Comparison of ENCODE assay signal across 8 mouse cellular contexts in genomic region chr3:9341244-9341643, GRCm38 (mm10).
A peak's percentile ranks its signal among the peaks of the same experiment; 100 is the strongest.
DNase-seq lines count a peak whose midpoint lies in the region; ATAC-seq and TF ChIP-seq lines count a peak whose summit lies in the region.

No protein-coding gene starts in this region.

- peak; percentile 38; the same call in 1 of the 2 replicates for ATAC-seq in lung, embryonic 14.5 days (ENCODE audit: insufficient read depth)
- ATAC-seq in forebrain, postnatal 0 days, result no peak
- ATAC-seq in limb, embryonic 13.5 days (ENCODE audit: low FRiP score, low read depth), result no peak
- ATAC-seq in neural tube, embryonic 15.5 days (ENCODE audit: low FRiP score), result no peak
- no peak for ATAC-seq in monocyte, adult 5-6 weeks (replicated peaks; ENCODE audit: insufficient number of reproducible peaks, low FRiP score, low TSS enrichment, poor library complexity, severe bottlenecking)

- H3K27me3 ChIP-seq in lung, embryonic 14.5 days (ENCODE audit: insufficient read depth, low read length), result no peaks in the 10 kb centered on the region
- H3K27me3 ChIP-seq in forebrain, postnatal 0 days (ENCODE audit: insufficient read depth, low read length), result peaks cover 10% of the 10 kb centered on the region
- peaks cover 12% of the 10 kb centered on the region for H3K27me3 ChIP-seq in limb, embryonic 13.5 days
- H3K27me3 ChIP-seq in neural tube, embryonic 15.5 days (replicated peaks), result peaks cover 12% of the 10 kb centered on the region; the same call in 1 of the 2 replicates

- no peak overlapping the region for H3K4me3 ChIP-seq in lung, embryonic 14.5 days (ENCODE audit: low read depth, low read length)
- 0 out of 2 replicates have a peak overlapping the region, but pooled peaks have one; percentile 33 for H3K4me3 ChIP-seq in forebrain, postnatal 0 days (ENCODE audit: low read depth, low read length)
- H3K4me3 ChIP-seq in limb, embryonic 13.5 days, result peak overlapping the region; percentile 41
- peak overlapping the region; percentile 33; the same call in 1 of the 2 replicates for H3K4me3 ChIP-seq in neural tube, embryonic 15.5 days (replicated peaks)

- TF ChIP-seq CTCF in lung, embryonic 14.5 days (IDR thresholded peaks at IDR 0.05; ENCODE audit: low read depth), result no peak
- TF ChIP-seq CTCF in forebrain, postnatal 0 days (IDR thresholded peaks at IDR 0.05; ENCODE audit: low read depth), result no peak

- H3K27ac ChIP-seq in lung, embryonic 14.5 days (ENCODE audit: low read depth), result 0 out of 2 replicates have a peak overlapping the region, but pooled peaks have one; percentile 7
- no peak overlapping the region for H3K27ac ChIP-seq in forebrain, postnatal 0 days (ENCODE audit: low read depth, low read length)
- H3K27ac ChIP-seq in limb, embryonic 13.5 days, result no peak overlapping the region
- peak overlapping the region; percentile 45; the same call in 1 of the 2 replicates for H3K27ac ChIP-seq in neural tube, embryonic 15.5 days (replicated peaks)

- 0 out of 2 replicates have a peak, but pooled peaks cover 4% of the 10 kb centered on the region for H3K4me1 ChIP-seq in lung, embryonic 14.5 days (ENCODE audit: insufficient read depth)
- H3K4me1 ChIP-seq in forebrain, postnatal 0 days (ENCODE audit: insufficient read depth), result peaks cover 9% of the 10 kb centered on the region
- peaks cover 20% of the 10 kb centered on the region for H3K4me1 ChIP-seq in limb, embryonic 13.5 days
- peaks cover 14% of the 10 kb centered on the region for H3K4me1 ChIP-seq in neural tube, embryonic 15.5 days

- H3K9ac ChIP-seq in lung, embryonic 14.5 days, result no peak overlapping the region
- H3K9ac ChIP-seq in forebrain, postnatal 0 days, result 0 out of 2 replicates have a peak overlapping the region, but pooled peaks have one; percentile 31
- H3K9ac ChIP-seq in limb, embryonic 13.5 days, result no peak overlapping the region
- 0 out of 2 replicates have a peak overlapping the region, but pooled peaks have one; percentile 23 for H3K9ac ChIP-seq in neural tube, embryonic 15.5 days (replicated peaks)

- intact Hi-C loops in left cerebral cortex, postnatal 36 days (cut with DNase I), result no loop called here

- peak overlapping the region; percentile 66 for H3K4me2 ChIP-seq in lung, embryonic 14.5 days
- peak overlapping the region; percentile 67 for H3K4me2 ChIP-seq in forebrain, postnatal 0 days (ENCODE audit: low read depth)
- peak overlapping the region; percentile 75 for H3K4me2 ChIP-seq in limb, embryonic 13.5 days (replicated peaks)
- H3K4me2 ChIP-seq in neural tube, embryonic 15.5 days, result peak overlapping the region; percentile 61

- no peaks in the 10 kb centered on the region for H3K36me3 ChIP-seq in lung, embryonic 14.5 days (ENCODE audit: insufficient read depth)
- no peaks in the 10 kb centered on the region for H3K36me3 ChIP-seq in forebrain, postnatal 0 days (ENCODE audit: insufficient read depth)
- H3K36me3 ChIP-seq in limb, embryonic 13.5 days, result no peaks in the 10 kb centered on the region
- H3K36me3 ChIP-seq in neural tube, embryonic 15.5 days, result no peaks in the 10 kb centered on the region

- WGBS in lung, embryonic 14.5 days, result 30% methylated on average over 4 of the region's 4 CpGs
- WGBS in forebrain, postnatal 0 days, result 32% methylated on average over 4 of the region's 4 CpGs
- WGBS in limb, embryonic 13.5 days, result 36% methylated on average over 4 of the region's 4 CpGs
- 32% methylated on average over 4 of the region's 4 CpGs for WGBS in neural tube, embryonic 15.5 days

- no peak for DNase-seq in lung, embryonic 14.5 days
- DNase-seq in lung, postnatal 14 days, result no peak
- no peak for DNase-seq in forebrain, postnatal 0 days
- no peak for DNase-seq in urinary bladder, adult 18-20 months (ENCODE audit: low spot score in 2 of 2)
- DNase-seq in left cerebral cortex, postnatal 36 days (ENCODE audit: low spot score in 2 of 2), result no peak

- H3K9me3 ChIP-seq in lung, embryonic 14.5 days (ENCODE audit: low read depth, low read length), result no peaks in the 10 kb centered on the region
- H3K9me3 ChIP-seq in forebrain, postnatal 0 days (ENCODE audit: low read length), result no peaks in the 10 kb centered on the region
- no peaks in the 10 kb centered on the region for H3K9me3 ChIP-seq in limb, embryonic 13.5 days
- H3K9me3 ChIP-seq in neural tube, embryonic 15.5 days (replicated peaks), result no peaks in the 10 kb centered on the region

Comparison
In these comparisons a context has a peak if more than half of its experiments do, and no peak if none do; other contexts are left out.
1. H3K27ac ChIP-seq: peak in lung, embryonic 14.5 days (single experiment) and neural tube, embryonic 15.5 days (single experiment); none in forebrain, postnatal 0 days (single experiment) and limb, embryonic 13.5 days (single experiment).
2. H3K9ac ChIP-seq: peak in forebrain, postnatal 0 days (single experiment) and neural tube, embryonic 15.5 days (single experiment); none in lung, embryonic 14.5 days (single experiment) and limb, embryonic 13.5 days (single experiment).
3. Peak in every context shown above with its lines, with median percentiles within 50 percentile points of each other: H3K4me2 ChIP-seq.